Mouse (Mus musculus) liver, embryonic 11.5 days (tissue): Measurements from ENCODE around the gene Tgfbr3l. TPM values are rescaled to one million over a fixed set of nuclear protein-coding genes. Genes with fewer than 3 reads are reported as not detected.

Experiments
- polyA plus RNA-seq: library from polyadenylated mRNA; unstranded; fragments of >200 nt; fragmentation: Nextera tagmentation; extraction: Ambion mirVana; gene quantifications from 2 replicates; pipeline ENCODE4 v1.2.1, GENCODE M21; 2014

Gene Tgfbr3l
- polyA plus RNA-seq, 1 experiment from 2014 or later = 1.7 TPM

Other genes starting within 250 kb of the Tgfbr3l start
- gene Cd209f, start 142.4 kb upstream of the Tgfbr3l start, polyA plus RNA-seq = not detected in 2 replicates
- gene Cd209g, start 114.1 kb upstream of the Tgfbr3l start, polyA plus RNA-seq = not detected in 2 replicates
- 10.8 and 12.5 TPM in 2 replicates for gene Evi5l, start 81.6 kb upstream of the Tgfbr3l start, polyA plus RNA-seq
- 1.0 and 1.4 TPM in 2 replicates for gene Prr36, start 30.8 kb upstream of the Tgfbr3l start, polyA plus RNA-seq
- 0.21 TPM in 2 replicates for gene Lrrc8e, start 21.4 kb upstream of the Tgfbr3l start, polyA plus RNA-seq
- 11.8 and 13.9 TPM in 2 replicates for gene Map2k7, start 9.5 kb upstream of the Tgfbr3l start, polyA plus RNA-seq
- gene Gm49320, start 9.3 kb upstream of the Tgfbr3l start, polyA plus RNA-seq = 0.21 and 0.74 TPM in 2 replicates
- 39.3 and 41.8 TPM in 2 replicates for gene Snapc2, start 4.9 kb downstream of the Tgfbr3l start, polyA plus RNA-seq
- gene Ctxn1, start 11.1 kb downstream of the Tgfbr3l start, polyA plus RNA-seq = 21.4 and 23.2 TPM in 2 replicates
- 99.2 and 105 TPM in 2 replicates for gene Timm44, start 27.7 kb downstream of the Tgfbr3l start, polyA plus RNA-seq
- 15.2 and 19.3 TPM in 2 replicates for gene Ccl25, start 77.0 kb downstream of the Tgfbr3l start, polyA plus RNA-seq
- 266 and 299 TPM in 2 replicates for gene Elavl1, start 77.2 kb downstream of the Tgfbr3l start, polyA plus RNA-seq
- 5.8 and 6.3 TPM in 2 replicates for gene Cers4, start 244.8 kb downstream of the Tgfbr3l start, polyA plus RNA-seq